Mouse (Mus musculus): ENCODE data around the gene Sox5. TPM values are rescaled to one million over a fixed set of nuclear protein-coding genes. Genes with fewer than 3 reads are reported as not detected.

Gene Sox5
- polyA plus RNA-seq, 1 experiment from 2014 or later: 29.7 TPM

DNA sequence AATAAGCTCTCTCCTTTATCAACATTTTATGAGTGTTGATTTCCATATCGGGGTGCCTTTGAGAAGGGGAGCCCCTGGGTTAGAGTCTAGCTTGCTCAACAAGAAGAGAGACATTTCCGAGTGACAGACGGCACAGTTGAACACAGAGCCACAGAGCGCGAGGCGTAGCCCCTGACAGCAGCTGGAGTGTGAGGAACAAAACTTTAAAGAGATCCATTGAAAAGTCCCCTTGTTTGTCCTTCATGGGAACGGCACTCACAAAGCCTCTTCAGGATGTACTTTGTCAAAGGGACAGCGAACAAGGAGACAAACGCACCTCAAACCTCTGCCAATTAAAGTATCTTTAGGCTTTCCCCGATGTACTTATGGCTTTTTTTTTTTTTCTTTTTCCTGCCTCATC is 674.9 kb downstream of the Sox5 start:
- H3K27me3 ChIP-seq (ENCODE audit: control insufficient read depth, insufficient read depth, low read length): no peaks in the 10 kb centered on the region
- H3K9ac ChIP-seq (replicated peaks; ENCODE audit: low read length): no peak overlapping the region
- WGBS: 6% methylated on average over 10 of the region's 10 CpGs
- H3K9me3 ChIP-seq (ENCODE audit: control insufficient read depth, low read length): no peaks in the 10 kb centered on the region
- no peak overlapping the region for H3K27ac ChIP-seq (replicated peaks; ENCODE audit: low read depth, low read length)
- 0 out of 2 replicates have a peak, but pooled peaks cover 16% of the 10 kb centered on the region for H3K4me1 ChIP-seq (ENCODE audit: control insufficient read depth, insufficient read depth, low read length)
- DNase-seq: peak; percentile 39
- H3K4me2 ChIP-seq (ENCODE audit: low read length): peak overlapping the region; percentile 25
- H3K4me3 ChIP-seq (replicated peaks; ENCODE audit: low read depth, low read length): no peak overlapping the region
- ATAC-seq (ENCODE audit: low FRiP score, low TSS enrichment): no peak
- no peaks in the 10 kb centered on the region for H3K36me3 ChIP-seq (ENCODE audit: control insufficient read depth, insufficient read depth, low read length)

DNA sequence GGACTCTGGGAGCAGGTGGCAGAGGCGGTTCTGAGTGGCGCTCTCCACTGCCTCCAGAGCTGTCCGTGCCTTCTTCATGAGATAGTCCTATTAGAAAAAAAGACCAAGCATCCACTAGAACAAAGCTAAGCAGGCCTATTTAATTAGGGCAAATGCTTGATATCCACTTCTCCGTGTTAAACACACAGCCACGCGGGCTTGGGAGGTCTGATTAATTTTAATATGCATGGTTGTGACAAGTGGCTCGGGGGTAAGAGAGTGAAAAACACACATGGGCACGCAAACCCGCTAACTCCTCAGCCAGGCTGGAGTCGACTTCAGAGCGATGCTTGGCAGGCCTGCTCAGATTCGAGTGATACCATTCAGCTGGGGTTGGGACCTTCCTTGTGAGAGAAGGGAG is 676.1 kb downstream of the Sox5 start:
- ATAC-seq (ENCODE audit: low FRiP score, low TSS enrichment) (no peak), DNase-seq (no peak)
- no peaks in the 10 kb centered on the region for H3K27me3 ChIP-seq (ENCODE audit: control insufficient read depth, insufficient read depth, low read length)
- H3K4me3 ChIP-seq (replicated peaks; ENCODE audit: low read depth, low read length): no peak overlapping the region
- H3K9me3 ChIP-seq (ENCODE audit: control insufficient read depth, low read length): no peaks in the 10 kb centered on the region
- no peak overlapping the region for H3K27ac ChIP-seq (replicated peaks; ENCODE audit: low read depth, low read length)
- H3K36me3 ChIP-seq (ENCODE audit: control insufficient read depth, insufficient read depth, low read length): no peaks in the 10 kb centered on the region
- no peak overlapping the region for H3K4me2 ChIP-seq (ENCODE audit: low read length)
- H3K9ac ChIP-seq (replicated peaks; ENCODE audit: low read length): no peak overlapping the region
- WGBS: 78% methylated on average over 12 of the region's 12 CpGs
- H3K4me1 ChIP-seq (ENCODE audit: control insufficient read depth, insufficient read depth, low read length): 0 out of 2 replicates have a peak, but pooled peaks cover 10% of the 10 kb centered on the region

DNA sequence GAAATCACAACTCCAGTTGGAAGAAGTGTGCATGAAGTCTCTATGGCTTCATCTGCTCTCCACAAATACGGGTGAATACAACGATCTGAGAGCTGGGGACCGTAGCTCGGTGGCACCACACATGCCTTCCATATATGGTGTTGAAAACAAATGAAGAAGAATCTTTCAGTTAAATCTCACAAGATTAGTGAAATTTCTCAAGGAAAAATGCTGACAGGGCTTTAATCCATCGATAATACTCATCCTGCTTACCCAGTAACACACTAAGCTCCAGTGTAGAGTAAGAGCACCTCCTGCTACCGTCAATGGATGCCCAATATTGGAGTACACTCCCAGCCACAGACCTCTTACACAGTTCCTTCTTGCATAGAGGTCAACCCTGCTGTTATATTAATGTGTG is 678.2 kb downstream of the Sox5 start:
- H3K4me1 ChIP-seq (ENCODE audit: control insufficient read depth, insufficient read depth, low read length): 0 out of 2 replicates have a peak, but pooled peaks cover 10% of the 10 kb centered on the region
- 92% methylated on average over 6 of the region's 6 CpGs for WGBS
- ATAC-seq (ENCODE audit: low FRiP score, low TSS enrichment): no peak

DNA sequence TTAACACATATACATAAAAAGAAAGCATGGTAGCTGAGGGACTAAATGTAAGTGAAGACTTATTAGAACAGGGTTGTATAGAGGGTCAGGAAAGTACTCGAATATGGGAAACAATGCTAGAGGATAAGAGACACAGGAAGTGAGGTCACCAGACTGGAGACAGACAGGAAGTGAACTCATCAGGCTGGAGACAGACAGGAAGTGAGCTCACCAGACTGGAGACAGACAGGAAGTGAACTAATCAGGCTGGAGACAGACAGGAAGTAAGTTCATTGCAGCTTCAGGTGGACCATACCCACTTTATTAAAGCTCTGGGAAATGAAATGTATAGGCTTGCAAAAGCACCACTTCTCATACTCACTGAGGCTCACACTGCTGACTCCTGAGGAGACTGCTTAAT is 680.9 kb downstream of the Sox5 start:
- no peak overlapping the region for H3K4me2 ChIP-seq (ENCODE audit: low read length)
- no peak for ATAC-seq (ENCODE audit: low FRiP score, low TSS enrichment)
- H3K9ac ChIP-seq (replicated peaks; ENCODE audit: low read length): no peak overlapping the region
- H3K36me3 ChIP-seq (ENCODE audit: control insufficient read depth, insufficient read depth, low read length): no peaks in the 10 kb centered on the region
- H3K4me3 ChIP-seq (replicated peaks; ENCODE audit: low read depth, low read length): no peak overlapping the region
- H3K9me3 ChIP-seq (ENCODE audit: control insufficient read depth, low read length): no peaks in the 10 kb centered on the region
- no peak overlapping the region for H3K27ac ChIP-seq (replicated peaks; ENCODE audit: low read depth, low read length)
- H3K4me1 ChIP-seq (ENCODE audit: control insufficient read depth, insufficient read depth, low read length): no peaks in the 10 kb centered on the region
- DNase-seq: no peak
- 90% methylated on average over 1 of the region's 1 CpGs for WGBS
- H3K27me3 ChIP-seq (ENCODE audit: control insufficient read depth, insufficient read depth, low read length): no peaks in the 10 kb centered on the region

More for the DNA sequence above, 678.2 kb downstream of the Sox5 start:
- H3K4me3 ChIP-seq (replicated peaks; ENCODE audit: low read depth, low read length): no peak overlapping the region
- no peak overlapping the region for H3K9ac ChIP-seq (replicated peaks; ENCODE audit: low read length)
- no peaks in the 10 kb centered on the region for H3K9me3 ChIP-seq (ENCODE audit: control insufficient read depth, low read length)
- H3K4me2 ChIP-seq (ENCODE audit: low read length): no peak overlapping the region
- H3K27me3 ChIP-seq (ENCODE audit: control insufficient read depth, insufficient read depth, low read length): no peaks in the 10 kb centered on the region
- H3K36me3 ChIP-seq (ENCODE audit: control insufficient read depth, insufficient read depth, low read length): no peaks in the 10 kb centered on the region
- no peak for DNase-seq
- H3K27ac ChIP-seq (replicated peaks; ENCODE audit: low read depth, low read length): no peak overlapping the region

DNA sequence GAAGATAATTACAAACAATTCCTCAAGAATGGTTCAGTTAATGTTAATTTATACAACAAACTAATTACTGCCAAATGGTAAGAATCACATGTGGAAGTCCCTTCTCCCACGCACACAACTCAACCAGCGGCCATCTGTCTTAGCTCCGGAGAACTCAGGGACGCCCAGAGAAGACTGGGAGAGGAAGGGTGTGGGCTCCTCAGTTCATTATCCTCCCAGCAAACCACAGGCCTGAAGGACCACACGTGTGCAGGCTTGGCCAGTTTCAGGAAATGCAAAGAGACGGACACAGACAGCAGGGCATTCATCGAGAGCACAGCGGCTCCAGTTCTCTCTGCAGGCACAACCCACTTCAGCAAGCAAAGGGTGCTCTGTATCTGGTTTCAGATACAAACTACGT is 683.7 kb downstream of the Sox5 start:
- H3K9ac ChIP-seq (replicated peaks; ENCODE audit: low read length): no peak overlapping the region
- no peak for ATAC-seq (ENCODE audit: low FRiP score, low TSS enrichment)
- no peak for DNase-seq
- no peak overlapping the region for H3K4me3 ChIP-seq (replicated peaks; ENCODE audit: low read depth, low read length)
- H3K9me3 ChIP-seq (ENCODE audit: control insufficient read depth, low read length): no peaks in the 10 kb centered on the region
- no peak overlapping the region for H3K4me2 ChIP-seq (ENCODE audit: low read length)
- WGBS: 61% methylated on average over 9 of the region's 9 CpGs
- no peaks in the 10 kb centered on the region for H3K27me3 ChIP-seq (ENCODE audit: control insufficient read depth, insufficient read depth, low read length)
- H3K36me3 ChIP-seq (ENCODE audit: control insufficient read depth, insufficient read depth, low read length): no peaks in the 10 kb centered on the region
- H3K4me1 ChIP-seq (ENCODE audit: control insufficient read depth, insufficient read depth, low read length): no peaks in the 10 kb centered on the region
- no peak overlapping the region for H3K27ac ChIP-seq (replicated peaks; ENCODE audit: low read depth, low read length)

DNA sequence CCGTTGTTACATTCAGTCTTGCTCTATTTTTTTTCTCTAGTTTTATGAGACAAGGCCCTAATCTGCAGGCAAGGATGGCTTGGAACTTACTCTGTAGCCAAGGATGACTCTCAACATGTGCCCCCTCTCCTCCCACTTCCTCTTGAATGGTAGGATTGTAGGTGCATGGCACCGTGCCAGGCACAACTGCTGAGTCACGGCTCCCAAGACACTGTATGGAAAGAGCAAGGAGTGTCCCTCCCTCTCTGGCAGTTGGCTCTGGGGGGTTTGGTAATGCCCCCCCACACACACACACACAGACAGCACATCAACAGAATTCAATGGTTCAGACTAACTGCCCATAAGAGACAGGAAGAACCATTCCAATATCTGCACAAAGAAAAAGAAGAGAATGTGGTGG is 693.5 kb downstream of the Sox5 start:
- no peak overlapping the region for H3K27ac ChIP-seq (replicated peaks; ENCODE audit: low read depth, low read length)
- ATAC-seq (ENCODE audit: low FRiP score, low TSS enrichment) (no peak), DNase-seq (no peak)
- no peaks in the 10 kb centered on the region for H3K27me3 ChIP-seq (ENCODE audit: control insufficient read depth, insufficient read depth, low read length)
- no peak overlapping the region for H3K4me3 ChIP-seq (replicated peaks; ENCODE audit: low read depth, low read length)
- no peaks in the 10 kb centered on the region for H3K36me3 ChIP-seq (ENCODE audit: control insufficient read depth, insufficient read depth, low read length)
- H3K9ac ChIP-seq (replicated peaks; ENCODE audit: low read length): no peak overlapping the region
- H3K4me1 ChIP-seq (ENCODE audit: control insufficient read depth, insufficient read depth, low read length): no peaks in the 10 kb centered on the region
- no peak overlapping the region for H3K4me2 ChIP-seq (ENCODE audit: low read length)
- no peaks in the 10 kb centered on the region for H3K9me3 ChIP-seq (ENCODE audit: control insufficient read depth, low read length)
- 75% methylated on average over 3 of the region's 3 CpGs for WGBS

DNA sequence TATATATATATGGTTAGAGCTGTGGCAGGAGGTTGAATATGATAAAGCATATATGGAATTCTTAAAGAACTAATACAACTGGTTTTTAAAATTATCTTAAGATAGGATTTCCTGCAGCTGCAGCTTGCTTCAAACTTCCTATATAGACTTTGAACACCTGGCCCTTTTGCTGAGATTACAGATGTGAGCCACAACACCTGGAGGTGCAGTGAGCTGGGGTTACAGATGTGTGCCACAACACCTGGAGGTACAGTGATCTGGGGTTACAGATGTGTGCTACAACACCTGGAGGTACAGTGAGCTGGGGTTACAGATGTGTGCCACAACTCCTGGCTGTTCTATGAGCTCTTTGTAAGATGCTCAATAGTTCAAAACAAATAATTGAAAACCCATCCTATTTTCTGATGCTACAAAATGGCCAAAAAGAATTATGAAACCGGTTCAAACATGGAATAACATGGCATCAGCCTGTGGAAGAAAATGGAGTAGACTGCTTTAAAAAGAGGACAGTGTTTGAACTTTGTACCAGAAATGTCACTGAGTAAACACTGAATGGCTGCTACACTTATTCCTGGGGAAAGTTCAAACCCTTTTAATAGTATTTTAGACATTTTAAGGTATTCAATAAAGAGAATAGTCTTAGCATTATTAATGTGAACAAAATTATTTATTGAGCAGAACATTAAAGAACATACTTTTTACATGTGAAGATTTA is 695.5 kb downstream of the Sox5 start:
- Histone ChIP-seq H3K4me2 (ENCODE audit: low read length) (no peak overlapping the region), H3K9ac (replicated peaks; ENCODE audit: low read length) (no peak overlapping the region), H3K36me3 (ENCODE audit: control insufficient read depth, insufficient read depth, low read length) (no peaks in the 10 kb centered on the region), H3K4me3 (replicated peaks; ENCODE audit: low read depth, low read length) (no peak overlapping the region), H3K4me1 (ENCODE audit: control insufficient read depth, insufficient read depth, low read length) (no peaks in the 10 kb centered on the region), H3K27me3 (ENCODE audit: control insufficient read depth, insufficient read depth, low read length) (no peaks in the 10 kb centered on the region), H3K9me3 (ENCODE audit: control insufficient read depth, low read length) (no peaks in the 10 kb centered on the region), H3K27ac (replicated peaks; ENCODE audit: low read depth, low read length) (no peak overlapping the region)
- DNase-seq: no peak
- WGBS: 85% methylated on average over 1 of the region's 1 CpGs
- no peak for ATAC-seq (ENCODE audit: low FRiP score, low TSS enrichment)

DNA sequence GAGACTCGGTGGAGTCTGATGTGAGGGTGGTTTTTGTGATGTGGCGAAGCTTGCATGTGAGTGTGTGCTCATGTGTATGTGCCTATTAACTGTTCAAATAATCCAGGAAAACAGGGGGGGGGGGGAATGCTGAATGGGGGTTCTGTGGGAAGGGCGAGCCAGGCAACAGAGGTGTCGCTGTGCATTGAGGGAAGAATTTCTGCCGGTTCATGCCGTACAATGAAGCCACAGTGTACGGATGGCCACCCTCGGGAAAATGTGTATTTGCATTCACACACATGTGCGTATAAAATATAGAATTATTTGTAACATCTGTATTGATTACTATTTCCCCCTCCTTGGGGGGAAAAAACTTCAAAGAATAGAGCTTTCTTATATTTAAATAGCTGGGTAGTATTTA is 699.5 kb downstream of the Sox5 start:
- Histone ChIP-seq H3K36me3 (ENCODE audit: control insufficient read depth, insufficient read depth, low read length) (no peaks in the 10 kb centered on the region), H3K27ac (replicated peaks; ENCODE audit: low read depth, low read length) (no peak overlapping the region), H3K4me2 (ENCODE audit: low read length) (no peak overlapping the region), H3K27me3 (ENCODE audit: control insufficient read depth, insufficient read depth, low read length) (no peaks in the 10 kb centered on the region), H3K4me1 (ENCODE audit: control insufficient read depth, insufficient read depth, low read length) (no peaks in the 10 kb centered on the region), H3K4me3 (replicated peaks; ENCODE audit: low read depth, low read length) (no peak overlapping the region), H3K9me3 (ENCODE audit: control insufficient read depth, low read length) (no peaks in the 10 kb centered on the region), H3K9ac (replicated peaks; ENCODE audit: low read length) (no peak overlapping the region)
- ATAC-seq (ENCODE audit: low FRiP score, low TSS enrichment) (no peak), DNase-seq (no peak)
- WGBS: 83% methylated on average over 9 of the region's 9 CpGs

DNA sequence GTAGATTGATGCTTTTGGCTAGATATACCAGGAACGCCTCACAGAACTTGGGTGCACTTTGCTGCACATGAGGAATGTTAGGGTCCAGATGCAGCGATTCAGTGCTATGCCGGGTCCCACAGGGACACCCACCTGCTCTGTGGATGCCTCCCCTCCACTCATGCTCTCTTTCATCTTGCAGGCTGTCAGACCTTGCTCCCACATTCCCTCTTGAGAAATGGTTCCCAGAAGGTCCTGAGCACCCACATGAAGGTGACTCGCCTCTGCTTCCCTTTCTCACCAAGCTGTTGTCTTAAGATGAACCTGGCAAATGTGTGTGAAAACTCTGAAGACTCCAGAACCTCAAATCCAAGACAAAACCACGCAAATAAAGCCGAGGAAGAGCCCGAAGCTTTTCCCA is 704.0 kb downstream of the Sox5 start:
- H3K4me3 ChIP-seq (replicated peaks; ENCODE audit: low read depth, low read length): no peak overlapping the region
- no peak overlapping the region for H3K4me2 ChIP-seq (ENCODE audit: low read length)
- ATAC-seq (ENCODE audit: low FRiP score, low TSS enrichment): no peak
- no peak for DNase-seq
- H3K4me1 ChIP-seq (ENCODE audit: control insufficient read depth, insufficient read depth, low read length): no peaks in the 10 kb centered on the region
- no peak overlapping the region for H3K9ac ChIP-seq (replicated peaks; ENCODE audit: low read length)
- no peaks in the 10 kb centered on the region for H3K36me3 ChIP-seq (ENCODE audit: control insufficient read depth, insufficient read depth, low read length)
- no peaks in the 10 kb centered on the region for H3K9me3 ChIP-seq (ENCODE audit: control insufficient read depth, low read length)
- H3K27ac ChIP-seq (replicated peaks; ENCODE audit: low read depth, low read length): no peak overlapping the region
- H3K27me3 ChIP-seq (ENCODE audit: control insufficient read depth, insufficient read depth, low read length): no peaks in the 10 kb centered on the region
- WGBS: 94% methylated on average over 7 of the region's 7 CpGs

All from midbrain, embryonic 14.5 days (tissue).